Mouse (Mus musculus): ENCODE measurements around the gene Clmn.

DNA sequence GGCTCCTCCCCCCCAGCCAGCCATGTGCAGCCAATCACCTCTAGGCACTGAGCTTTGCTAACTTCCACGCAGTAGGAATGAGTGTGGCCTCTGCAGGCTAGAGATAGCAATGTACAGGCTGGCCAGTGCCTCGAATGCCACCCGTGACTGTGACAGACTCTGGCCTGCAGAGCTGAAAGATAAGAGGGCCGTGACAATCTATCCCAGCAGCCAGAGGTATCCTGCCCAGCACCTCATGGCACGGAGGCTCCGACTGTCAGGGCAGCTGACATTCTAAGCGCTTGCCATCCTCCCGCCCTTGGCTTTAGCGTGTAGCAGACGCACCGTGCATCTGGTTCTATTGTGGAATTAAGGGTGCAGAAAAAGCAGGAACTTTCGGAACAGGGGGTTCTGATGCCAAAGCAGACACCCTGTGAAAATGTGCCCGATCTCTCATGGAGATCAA, 26.9 kb downstream of the Clmn start:
- TF ChIP-seq CTCF (conservative IDR thresholded peaks at IDR 0.05; ENCODE audit: insufficient read depth, insufficient read length, low read depth, low read length), result no peak
- no peak for TF ChIP-seq POLR2A (IDR thresholded peaks at IDR 0.05; ENCODE audit: low read depth, low read length)

All from kidney, adult 2 months (tissue).